Mouse (Mus musculus): Measurements from ENCODE around the gene Afmid.
"Not testable (repeated sequence)": the region's sequence is repeated elsewhere in the genome, so short reads cannot be mapped to it uniquely, and the experiment has no call there.

Afmid gene

DNA sequence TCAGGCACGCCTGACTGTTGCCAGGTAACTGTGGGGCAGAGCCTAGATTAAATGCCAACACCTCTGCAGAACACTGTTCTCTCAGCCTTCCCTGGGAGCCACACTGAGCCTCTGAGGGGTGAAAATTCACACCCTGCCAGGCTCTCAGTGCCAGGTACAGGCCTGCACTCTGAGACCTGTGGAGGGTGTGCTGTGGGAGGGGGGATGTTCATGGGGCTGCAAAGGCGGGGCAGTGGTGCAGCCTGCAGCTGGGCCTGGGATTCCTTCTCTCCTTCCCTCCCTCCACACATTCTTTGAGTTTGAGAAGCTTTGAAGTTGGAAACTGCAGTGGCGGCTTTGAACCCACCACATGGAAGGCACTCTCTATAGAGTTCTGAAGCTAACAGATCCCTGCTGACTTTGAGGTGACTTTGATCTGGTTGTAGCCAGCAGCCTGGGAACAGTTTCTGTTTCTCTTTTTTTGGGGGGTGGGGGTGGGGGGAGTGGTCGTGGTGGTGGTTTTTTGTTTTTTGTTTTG lies 31.6 kb upstream of the Afmid start:
- DNase-seq (ENCODE audit: low spot score in 2 of 2), result no peak

DNA sequence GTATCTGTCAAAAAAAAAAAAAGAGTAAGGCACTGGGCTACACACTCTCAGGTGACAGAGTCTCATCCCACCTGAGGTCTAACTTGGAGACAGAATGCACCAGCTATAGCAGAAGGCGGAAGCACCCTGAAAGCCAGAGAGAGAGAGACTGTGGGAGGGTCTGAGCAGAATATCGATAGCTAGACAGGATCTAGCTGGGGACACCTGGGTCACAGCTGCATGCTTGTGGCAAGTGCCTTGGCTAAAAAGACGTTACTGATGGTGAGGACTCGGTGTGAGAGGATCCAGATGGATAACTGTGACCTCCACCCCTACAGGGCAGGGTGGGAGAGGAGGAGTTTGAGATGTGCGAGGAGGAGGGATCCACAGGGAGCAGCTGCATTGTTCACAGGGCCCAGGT lies 28.8 kb upstream of the Afmid start:
- no peak for DNase-seq (ENCODE audit: low spot score in 2 of 2)

DNA sequence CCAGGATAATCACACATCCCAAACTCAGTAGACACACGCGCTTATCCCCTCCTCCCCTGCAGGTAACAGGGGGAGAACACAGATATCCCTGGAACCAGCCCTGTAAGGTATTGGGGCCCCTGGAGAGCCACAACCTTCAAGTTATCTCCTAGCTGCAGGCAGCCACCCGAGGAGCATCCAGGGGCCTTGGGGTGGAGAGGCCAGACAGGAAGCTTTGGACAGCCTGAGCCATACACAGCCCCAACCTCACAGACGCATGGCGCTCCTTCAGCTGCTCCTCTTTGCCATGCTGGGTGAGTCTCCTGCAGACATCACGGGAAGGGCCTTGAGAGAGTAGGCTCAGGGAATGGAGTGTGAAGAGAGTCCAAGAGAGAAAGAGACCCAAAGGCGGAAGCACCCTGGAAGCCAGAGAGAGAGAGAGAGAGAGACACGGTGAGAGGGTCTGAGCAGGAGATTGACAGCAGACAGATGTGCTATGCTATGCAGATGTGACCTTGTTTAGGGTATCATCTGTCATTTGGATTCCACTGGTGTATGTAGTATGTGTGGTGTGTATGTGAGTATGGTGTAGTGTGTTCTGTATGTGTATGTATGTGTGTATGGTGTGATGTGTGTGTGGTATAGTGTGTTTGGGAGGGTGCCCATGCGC lies 28.1 kb upstream of the Afmid start, which contains the start of gene 6030468B19Rik:
6030468B19Rik (plus strand) TSS at position 150 of the 649 bp plus-strand sequence.
- DNase-seq (ENCODE audit: low spot score in 2 of 2), result no peak

DNA sequence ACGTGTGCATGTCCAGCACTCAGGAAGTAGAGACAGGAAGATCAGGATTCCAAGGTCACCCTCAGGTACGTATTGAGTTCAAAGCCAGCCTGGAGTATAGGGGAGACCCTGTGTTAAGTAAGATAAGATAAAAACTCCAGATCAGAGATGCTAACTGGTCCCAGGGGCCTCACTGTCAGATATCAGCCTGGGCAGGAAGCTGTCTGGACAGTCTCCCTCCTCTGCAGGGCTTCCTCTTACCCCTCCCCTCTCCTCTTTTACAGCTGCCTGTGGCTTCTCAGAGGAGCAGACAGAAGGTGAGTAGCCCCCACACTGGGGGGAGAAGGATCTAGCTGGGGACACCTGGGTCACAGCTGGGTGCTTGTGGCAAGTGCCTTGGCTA lies 27.6 kb upstream of the Afmid start:
- no peak for DNase-seq (ENCODE audit: low spot score in 2 of 2)

DNA sequence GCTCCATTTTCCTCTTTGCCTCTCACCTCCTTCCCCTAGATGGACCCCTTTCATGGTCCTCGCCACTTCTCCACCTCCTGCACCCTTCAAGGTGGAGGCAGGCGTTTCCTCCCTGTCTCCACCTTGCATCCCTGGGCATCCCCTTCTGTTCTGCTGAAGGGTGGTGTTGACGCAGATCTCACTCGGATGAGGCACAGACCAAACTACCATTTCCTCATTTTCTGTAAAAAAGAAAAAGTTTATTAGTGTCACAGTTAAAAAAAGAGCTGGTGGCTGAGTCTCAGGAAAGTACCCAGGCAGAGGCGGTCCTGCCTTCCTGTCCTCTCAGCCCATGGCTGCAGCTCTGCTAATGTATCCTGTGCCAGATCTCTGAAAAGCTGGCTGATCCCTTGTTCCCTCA lies 26.6 kb upstream of the Afmid start:
- DNase-seq (ENCODE audit: low spot score in 2 of 2), result no peak

DNA sequence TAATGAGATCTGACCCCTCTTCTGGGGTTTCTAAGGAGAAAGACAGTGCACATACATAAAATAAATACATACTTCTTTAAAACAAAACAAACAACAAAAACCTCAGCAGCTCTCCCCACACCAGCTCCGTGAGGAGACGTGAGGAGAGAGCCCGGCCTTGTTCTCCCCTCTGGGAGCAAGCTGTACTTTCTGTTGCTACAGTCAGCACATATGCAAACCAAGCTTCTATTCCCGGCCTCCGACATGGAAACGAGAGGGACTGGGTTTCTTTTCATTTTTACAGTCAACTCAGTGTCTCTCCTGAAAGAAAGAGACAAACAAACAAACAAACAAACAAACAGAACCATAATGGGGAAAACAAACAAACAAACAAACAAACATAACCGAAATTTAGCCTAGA lies 25.7 kb upstream of the Afmid start:
- no peak for DNase-seq (ENCODE audit: low spot score in 2 of 2)

DNA sequence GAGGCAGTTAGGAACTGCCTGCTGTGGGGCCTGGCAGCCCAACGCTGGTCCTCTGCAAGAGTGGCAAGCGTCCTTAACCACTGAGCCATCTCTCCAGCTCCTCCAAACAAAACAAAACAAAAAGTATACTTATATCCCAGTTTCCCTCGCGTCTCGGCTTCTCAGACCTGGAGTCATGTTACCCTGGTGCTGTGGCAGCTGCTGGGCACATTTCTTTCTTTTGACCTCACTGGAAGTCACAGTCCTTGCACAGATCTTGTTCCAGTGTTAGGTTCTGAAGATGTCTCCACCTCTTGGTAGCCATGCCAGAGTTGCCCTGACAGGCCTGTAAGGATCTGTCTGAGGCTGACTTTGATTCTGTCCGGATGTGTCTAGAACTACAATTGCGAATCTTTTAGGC lies 24.1 kb upstream of the Afmid start:
- no peak for DNase-seq (ENCODE audit: low spot score in 2 of 2)

DNA sequence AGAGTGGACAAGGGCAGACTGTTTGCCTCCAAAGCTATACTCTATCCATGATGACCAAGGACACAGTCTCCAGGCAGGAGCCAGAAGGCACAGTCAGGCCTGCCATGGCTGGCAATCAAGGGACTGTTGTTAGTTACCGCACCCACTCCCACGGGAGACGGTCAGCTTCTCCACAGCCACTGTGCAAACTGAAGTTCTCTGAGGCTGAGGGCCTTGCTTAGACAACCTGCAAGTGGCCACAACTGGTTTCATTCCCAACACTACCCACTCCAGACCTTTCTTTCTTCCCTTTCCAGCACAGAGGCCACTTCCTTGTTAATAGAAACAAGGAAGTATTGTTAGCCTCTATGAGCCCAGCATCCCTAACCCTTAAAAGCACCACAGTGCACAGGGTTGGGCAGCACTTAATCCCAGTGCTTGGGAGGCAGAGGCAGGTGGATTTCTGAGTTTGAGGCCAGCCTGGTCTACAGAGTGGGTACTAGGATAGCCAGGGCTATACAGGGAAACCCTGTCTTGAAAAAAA lies 22.5 kb upstream of the Afmid start:
- DNase-seq (ENCODE audit: low spot score in 2 of 2), result no peak

DNA sequence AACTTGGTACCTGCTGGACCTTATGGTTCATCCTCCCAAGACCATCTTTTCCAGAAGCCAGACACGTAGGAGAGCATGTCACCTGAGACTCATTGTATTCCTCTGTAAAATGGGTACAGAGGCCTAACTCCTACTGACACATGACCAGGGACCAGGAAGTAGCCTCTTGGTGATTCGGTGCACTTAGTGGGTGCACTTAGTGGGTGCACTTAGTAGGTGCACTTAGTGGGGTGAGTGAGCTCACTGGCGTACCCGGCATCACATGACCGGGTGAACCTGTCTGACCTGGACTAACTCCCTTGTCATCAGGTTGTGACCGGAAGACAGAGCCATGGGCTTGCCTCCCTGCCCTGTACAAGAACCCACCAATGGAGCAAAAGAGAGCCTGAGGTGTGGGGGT lies 18.9 kb upstream of the Afmid start:
- no peak for DNase-seq (ENCODE audit: low spot score in 2 of 2)

DNA sequence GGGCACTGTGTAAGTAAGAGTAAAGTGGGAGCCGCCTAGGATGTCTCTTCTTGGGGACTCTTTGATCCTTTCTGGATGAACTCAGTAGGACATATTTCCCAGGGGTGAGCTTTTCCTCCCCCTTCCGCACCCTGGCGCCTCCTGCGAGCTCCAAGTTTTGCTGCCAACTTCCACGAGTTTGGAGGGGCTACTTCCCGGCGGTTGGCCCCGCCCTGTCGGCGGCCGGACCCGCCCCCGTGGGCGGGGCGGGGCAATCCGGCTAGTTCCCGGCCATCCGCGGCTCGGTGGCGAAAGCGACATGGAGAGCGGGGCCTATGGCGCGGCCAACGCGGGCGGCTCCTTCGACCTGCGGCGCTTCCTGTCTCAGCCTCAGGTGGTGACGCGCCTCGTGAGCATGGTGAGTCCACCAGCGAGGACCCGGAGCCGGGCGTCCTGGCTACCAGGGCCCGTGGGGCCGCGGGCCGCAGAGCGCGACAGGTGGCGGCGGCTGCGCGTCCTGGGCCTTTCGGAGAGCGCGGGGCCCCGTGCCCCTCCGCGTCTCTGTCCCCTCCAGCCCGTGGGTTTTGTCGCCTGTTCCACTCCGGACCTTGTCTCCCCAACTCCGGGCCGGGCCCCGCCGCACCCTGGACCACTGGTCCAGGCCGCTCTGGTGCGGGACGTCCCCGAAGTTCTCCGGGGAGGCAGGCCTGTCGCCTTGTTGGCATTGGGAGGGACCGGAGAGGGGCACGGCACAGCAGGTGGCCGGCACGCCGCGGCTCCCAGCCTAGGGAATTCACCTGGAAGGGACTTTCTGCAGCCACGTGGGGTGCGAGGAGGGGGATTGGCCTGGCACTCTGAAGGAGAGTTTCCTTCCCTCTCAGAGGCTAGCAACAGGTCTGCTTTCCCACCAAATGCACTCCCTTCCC lies 16.1 kb upstream of the Afmid start, which contains the start of the genes Gm20708 and Syngr2:
Gm20708 (plus strand) TSS at position 262 of the 905 bp plus-strand sequence.
Syngr2 (plus strand) TSS at position 262 of the 905 bp plus-strand sequence.
- DNase-seq (ENCODE audit: low spot score in 2 of 2), result peak in 1 of 2 experiments; percentile 44

DNA sequence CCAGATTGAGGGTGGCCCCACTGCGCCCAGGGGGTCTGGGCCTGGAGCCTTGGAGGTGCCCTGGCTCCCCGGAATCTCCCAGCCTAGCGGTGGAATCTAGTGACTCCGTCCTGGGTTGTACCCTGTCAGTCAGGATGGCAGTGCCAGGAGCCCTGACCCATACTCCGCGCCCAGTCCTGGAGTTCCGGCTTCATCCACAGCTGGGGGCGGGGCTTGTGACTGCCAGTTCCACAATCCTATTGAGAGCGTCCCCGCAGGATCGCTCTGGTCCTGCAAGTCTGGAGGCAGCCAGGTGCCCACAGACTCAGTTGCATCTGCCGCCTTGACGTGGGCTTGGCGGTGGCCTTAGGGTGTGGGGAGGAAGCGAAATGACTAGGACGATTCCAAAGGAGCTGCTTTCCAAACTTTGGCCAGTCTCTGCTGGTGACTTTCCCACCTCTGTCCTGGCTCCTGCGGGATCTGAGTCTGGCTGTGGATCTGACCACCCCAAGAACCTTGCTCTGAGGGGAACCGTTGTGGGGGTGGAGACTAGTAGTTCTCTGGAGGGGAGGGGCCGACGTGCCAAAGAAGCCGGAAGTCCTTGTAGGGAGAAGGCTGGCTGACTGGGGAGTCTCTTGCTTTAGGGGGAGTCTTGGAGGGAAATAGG lies 15.2 kb upstream of the Afmid start:
- peak; percentile 58 to 78 for DNase-seq (ENCODE audit: low spot score in 2 of 2)

DNA sequence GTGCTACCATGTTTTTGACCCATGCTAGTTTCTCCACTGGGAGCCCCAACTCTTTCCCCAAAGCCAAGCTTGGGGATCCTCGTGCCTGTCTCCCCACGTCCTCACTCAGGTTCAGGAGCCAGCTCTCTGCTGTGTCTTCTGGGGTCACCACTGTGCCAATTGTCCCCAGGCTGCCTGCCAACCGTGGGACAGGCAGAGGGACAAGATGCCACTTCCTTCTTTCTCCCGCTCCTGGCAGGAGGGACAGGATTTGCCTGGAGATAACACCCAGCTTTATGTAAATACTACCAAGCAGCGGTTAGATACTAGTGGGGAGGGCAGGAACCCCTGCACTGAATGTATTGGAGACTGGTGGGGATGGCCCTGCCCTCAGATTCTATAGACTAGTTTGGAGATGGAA lies 11.9 kb upstream of the Afmid start:
- DNase-seq (ENCODE audit: low spot score in 2 of 2), result no peak

DNA sequence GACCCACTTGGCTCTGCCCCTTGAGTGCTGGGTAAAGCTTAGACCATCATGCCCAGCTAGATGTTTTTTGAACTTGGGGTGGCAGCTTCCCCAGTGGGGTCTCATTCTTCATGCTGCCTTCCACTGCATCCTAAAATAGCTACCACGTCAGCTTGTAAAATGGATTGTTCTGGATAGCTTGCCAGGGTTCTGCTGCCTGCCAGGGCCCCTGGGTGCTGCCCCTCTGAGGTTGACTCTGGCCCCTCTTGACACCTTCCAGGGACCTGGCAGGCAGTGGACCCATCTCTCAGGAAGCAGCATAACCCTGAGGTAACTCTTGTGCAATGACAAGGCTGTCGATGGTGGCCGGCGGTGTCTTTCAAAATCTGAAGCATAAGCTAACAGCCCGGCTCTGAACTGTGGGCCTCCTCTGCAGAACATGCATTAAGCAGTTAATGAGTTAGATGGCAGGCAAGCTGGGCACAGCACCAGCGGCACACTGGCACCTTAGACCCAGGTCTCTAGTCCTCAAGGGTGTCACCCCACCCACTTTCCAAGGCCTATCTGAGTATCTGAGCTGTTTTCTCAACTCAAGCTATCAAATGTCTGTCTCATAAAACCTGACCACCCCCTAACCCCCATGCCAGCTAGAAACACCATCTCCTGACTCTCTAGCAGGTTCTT lies 10.9 kb upstream of the Afmid start:
- DNase-seq (ENCODE audit: low spot score in 2 of 2), result no peak

DNA sequence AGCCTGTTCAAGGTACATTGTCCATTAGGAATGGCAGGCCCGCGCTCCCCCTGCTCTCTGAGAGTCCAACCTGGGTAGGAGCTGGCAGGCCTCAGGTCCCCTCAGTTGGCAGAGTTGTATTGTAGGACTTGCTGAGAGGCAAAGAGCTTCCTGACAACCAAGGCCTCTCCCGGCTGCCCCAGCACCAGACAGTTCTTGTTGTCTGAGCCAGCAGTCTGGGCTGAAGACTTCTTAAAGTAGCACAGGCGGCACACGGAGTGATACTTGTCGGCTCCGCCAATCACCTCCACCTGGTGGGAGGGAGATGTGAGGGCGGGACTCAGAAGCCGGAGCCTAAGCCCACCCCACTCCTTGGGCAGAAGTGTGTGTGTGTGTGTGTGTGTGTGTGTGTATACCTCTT lies 9.9 kb upstream of the Afmid start:
- DNase-seq (ENCODE audit: low spot score in 2 of 2), result not testable (repeated sequence)

DNA sequence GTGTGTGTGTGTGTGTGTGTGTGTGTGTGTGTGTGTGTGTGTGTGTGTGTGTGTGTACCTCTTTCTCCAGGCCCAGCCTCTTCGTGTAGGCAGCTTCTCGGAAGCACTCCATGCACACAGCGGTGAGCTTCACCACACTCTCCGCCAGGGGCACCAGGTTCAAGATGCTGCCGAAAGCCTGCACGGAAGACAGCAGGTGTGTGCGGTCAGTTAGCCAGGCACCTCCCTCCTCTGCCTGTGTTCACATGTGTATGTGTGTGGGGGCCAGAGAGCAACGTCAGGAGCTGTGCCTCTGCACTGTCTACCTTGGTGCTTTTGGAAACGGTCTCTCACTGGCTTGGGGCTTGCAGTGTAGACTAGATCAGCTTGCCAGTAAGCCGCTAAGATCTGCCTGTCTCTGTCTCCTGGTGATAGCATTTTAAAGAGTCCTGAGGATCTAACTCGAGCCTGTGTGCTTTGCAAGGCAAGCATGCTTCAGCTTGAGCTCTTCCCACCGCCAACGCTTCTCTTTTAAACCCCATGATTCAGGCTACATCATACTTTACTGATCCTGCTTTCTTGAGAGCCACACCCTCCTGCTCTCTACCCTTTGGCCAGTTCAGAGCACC lies 9.2 kb upstream of the Afmid start:
- no peak for DNase-seq (ENCODE audit: low spot score in 2 of 2)

DNA sequence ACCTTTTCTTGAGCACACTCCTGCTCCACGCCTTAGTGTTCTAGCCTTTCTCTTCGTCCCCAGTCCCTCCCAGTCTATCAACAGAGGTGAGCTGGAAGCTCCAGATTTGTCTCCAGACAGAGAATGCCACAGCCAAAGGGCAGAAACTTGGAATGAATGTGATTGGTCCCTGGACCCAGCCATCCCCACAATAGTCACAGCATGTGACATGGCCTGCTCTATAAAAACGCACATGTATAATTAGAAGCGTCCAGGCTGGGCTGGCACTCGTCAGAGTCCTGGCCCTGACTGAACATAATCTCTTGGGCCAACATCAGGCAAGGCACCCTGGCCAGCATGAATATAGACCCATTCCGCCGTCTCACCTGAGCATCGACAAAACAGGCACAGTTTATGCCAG lies 6.6 kb upstream of the Afmid start:
- DNase-seq (ENCODE audit: low spot score in 2 of 2), result no peak

DNA sequence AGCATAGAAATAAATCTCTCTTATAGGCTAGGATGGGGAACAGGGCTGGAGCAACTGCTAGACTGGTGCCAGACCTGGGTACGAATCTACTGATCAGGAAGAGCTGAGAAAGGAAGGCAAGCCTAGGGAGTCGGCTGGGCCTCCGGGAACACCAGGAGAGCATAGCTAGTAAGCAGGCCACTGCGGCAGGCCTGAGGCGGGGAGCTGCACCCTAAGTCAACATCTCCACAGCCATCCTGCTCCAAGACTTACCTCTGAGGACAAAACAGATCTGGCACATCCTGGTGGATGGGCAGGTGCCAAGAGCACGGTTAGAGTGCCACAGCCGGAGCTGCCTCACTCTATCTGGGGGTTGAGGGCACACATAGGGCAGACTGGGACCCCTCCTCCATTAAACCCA lies 5.6 kb upstream of the Afmid start:
- DNase-seq (ENCODE audit: low spot score in 2 of 2), result no peak

DNA sequence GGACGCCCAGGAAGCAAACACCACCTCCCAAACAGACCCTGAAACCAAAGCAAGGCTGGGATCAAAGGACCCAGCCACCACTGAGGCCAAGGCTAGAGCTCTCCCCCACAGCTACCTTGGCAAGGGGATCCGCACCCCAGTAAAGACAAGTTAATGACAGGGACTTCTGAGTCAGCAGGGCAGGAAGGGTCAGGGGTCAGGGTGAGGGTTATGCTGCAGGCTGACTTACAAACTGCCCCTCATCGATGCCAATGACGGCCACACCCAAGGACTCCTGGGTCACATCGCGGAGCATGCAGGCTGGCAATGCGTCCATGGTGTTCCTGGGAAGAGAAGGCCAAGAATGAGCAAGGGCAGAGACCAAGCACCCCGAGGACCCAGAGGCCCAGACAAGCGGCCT lies 3.9 kb upstream of the Afmid start:
- DNase-seq (ENCODE audit: low spot score in 2 of 2), result no peak

DNA sequence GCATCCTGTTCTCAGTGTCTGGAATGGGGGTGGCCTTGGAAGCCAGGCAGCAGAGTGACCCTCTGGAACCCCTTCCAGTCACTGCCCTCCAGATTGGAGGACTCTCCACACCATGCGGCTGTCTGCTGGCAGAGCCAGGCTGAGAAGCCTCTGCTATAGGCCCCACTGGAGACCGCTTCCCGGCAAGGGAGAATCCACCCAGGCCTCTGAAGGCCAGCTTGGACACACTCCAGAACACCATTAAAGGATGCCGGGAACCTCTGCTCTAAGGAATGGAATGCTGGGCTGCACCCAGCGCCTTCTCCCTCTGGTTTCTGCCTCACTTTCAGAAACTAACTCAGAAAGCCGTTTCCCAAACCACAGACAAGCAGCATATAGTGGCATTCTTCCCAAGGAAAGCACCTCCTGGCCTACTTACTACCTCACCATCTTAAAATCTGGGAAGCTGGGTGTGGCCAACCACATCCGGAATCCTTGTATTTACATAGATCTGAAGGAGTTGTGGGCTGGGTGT lies 2.9 kb upstream of the Afmid start:
- no peak for DNase-seq (ENCODE audit: low spot score in 2 of 2)

DNA sequence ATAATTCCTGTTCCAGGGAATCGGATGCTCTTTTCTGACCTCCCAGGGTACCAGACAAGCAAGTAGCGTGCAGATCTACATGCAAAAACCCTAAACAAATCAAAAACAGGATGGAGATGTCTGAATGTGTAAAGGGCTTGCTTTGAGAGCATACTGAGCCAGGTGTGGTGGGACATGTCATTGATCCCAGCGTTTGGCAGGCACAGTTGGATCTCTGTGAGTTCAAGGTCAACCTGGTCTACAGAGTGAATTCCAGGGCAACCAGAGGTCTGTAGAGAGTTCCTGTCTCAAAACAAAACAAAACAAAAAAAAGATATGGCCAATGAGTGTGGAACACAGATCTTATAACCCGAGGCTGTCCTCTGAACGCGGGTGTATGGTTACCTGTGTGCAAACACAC lies 2.3 kb upstream of the Afmid start:
- no peak for DNase-seq (ENCODE audit: low spot score in 2 of 2)

Measured in right cerebral cortex, adult 2 months (tissue).